Mouse (Mus musculus) cerebellum, postnatal 36 days (tissue): Measurements from ENCODE around the gene Tdpoz5.
"Not testable (repeated sequence)": the region's sequence is repeated elsewhere in the genome, so short reads cannot be mapped to it uniquely, and the experiment has no call there.

Experiments used
- DNase-seq, 2 experiments: peaks; one replicate each; pipeline ENCODE4 v3.0.0; 2021 to 2022; ENCODE audit warnings: mixed read lengths in 2 of 2

Gene Tdpoz5

GRCm38 (mm10) chr3:93961214-93961613 is at the start of gene Tdpoz5:
Gene Tdpoz5, minus strand, starts transcription at chr3:93961314.
- DNase-seq, result not testable (repeated sequence)

GRCm38 (mm10) chr3:93968938-93969337 is 7.8 kb upstream of the Tdpoz5 start:
- DNase-seq, result not testable (repeated sequence)

GRCm38 (mm10) chr3:93943443-93943842 is 17.7 kb downstream of the Tdpoz5 start, which contains the start of gene Gm9117:
Gene Gm9117, minus strand, starts transcription at chr3:93943543.
- not testable (repeated sequence) for DNase-seq

GRCm38 (mm10) chr3:93938386-93938785 is 22.7 kb downstream of the Tdpoz5 start:
- DNase-seq, result not testable (repeated sequence)
